Mouse (Mus musculus): ENCODE measurements around the gene Zfp13. TPM values are rescaled to one million over a fixed set of nuclear protein-coding genes. Genes with fewer than 3 reads are reported as not detected.

Gene Zfp13
- polyA plus RNA-seq (2015; fragmentation: Nextera tagmentation; extraction: Ambion mirVana) = 26.9 and 30.2 TPM in 2 replicates

- peak within 1 kb of the TSS; percentile 54 for H3K4me2 ChIP-seq (replicated peaks)
- ATAC-seq (replicated peaks) = peak; percentile 92
- 10% methylated on average over 31 of the region's 31 CpGs for WGBS
Measured at GRCm38 (mm10) chr17:23598582-23599552, at the start of gene Zfp13. Gene Zfp13, minus strand, starts transcription at chr17:23599487.

GRCm38 (mm10) chr17:23645894-23646293 lies 46.6 kb upstream of the Zfp13 start:
- peaks cover 10% of the 10 kb centered on the region for H3K4me1 ChIP-seq
- no peaks in the 10 kb centered on the region for H3K9me3 ChIP-seq
- peaks cover 38% of the 10 kb centered on the region for H3K27me3 ChIP-seq
- WGBS = 39% methylated on average over 10 of the region's 10 CpGs
- H3K4me3 ChIP-seq = no peak overlapping the region
- no peaks in the 10 kb centered on the region for H3K36me3 ChIP-seq
- H3K4me2 ChIP-seq (replicated peaks) = no peak overlapping the region
- H3K9ac ChIP-seq (replicated peaks) = no peak overlapping the region
- H3K27ac ChIP-seq (replicated peaks) = no peak overlapping the region
- ATAC-seq (replicated peaks) = no peak

More at GRCm38 (mm10) chr17:23598582-23599552, at the start of gene Zfp13:
- Histone ChIP-seq H3K9me3 (no peaks in the 10 kb centered on the region), H3K36me3 (no peaks in the 10 kb centered on the region), H3K27ac (replicated peaks) (peak within 1 kb of the TSS; percentile 41), H3K9ac (replicated peaks) (peak within 1 kb of the TSS; percentile 46), H3K4me1 (peaks cover 18% of the 10 kb centered on the region; the same call in 1 of the 2 replicates), H3K4me3 (peak within 1 kb of the TSS; percentile 45), H3K27me3 (0 out of 2 replicates have a peak, but pooled peaks cover 4% of the 10 kb centered on the region)

- peaks cover 38% of the 10 kb centered on the region for H3K27me3 ChIP-seq
- peak within 1 kb of the TSS; percentile 60 for H3K4me2 ChIP-seq (replicated peaks)
- H3K4me1 ChIP-seq = peaks cover 10% of the 10 kb centered on the region
- WGBS = under 1% methylated on average over 58 of the region's 58 CpGs
- H3K27ac ChIP-seq (replicated peaks) = no peak within 1 kb of the TSS
- H3K9ac ChIP-seq (replicated peaks) = peak within 1 kb of the TSS; percentile 42
- ATAC-seq (replicated peaks) = no peak
- no peaks in the 10 kb centered on the region for H3K9me3 ChIP-seq
- H3K4me3 ChIP-seq = peak within 1 kb of the TSS; percentile 35
- H3K36me3 ChIP-seq = no peaks in the 10 kb centered on the region
Measured at GRCm38 (mm10) chr17:23644613-23645495, 45.6 kb upstream of the Zfp13 start, which contains the start of gene Mmp25. Gene Mmp25, minus strand, starts transcription at chr17:23645277.

- Histone ChIP-seq H3K36me3 (no peaks in the 10 kb centered on the region), H3K9ac (replicated peaks) (no peak overlapping the region), H3K4me3 (no peak overlapping the region), H3K4me1 (no peaks in the 10 kb centered on the region; the same call in 1 of the 2 replicates), H3K4me2 (replicated peaks) (no peak overlapping the region), H3K27ac (replicated peaks) (no peak overlapping the region), H3K27me3 (no peaks in the 10 kb centered on the region), H3K9me3 (no peaks in the 10 kb centered on the region)
- WGBS = 89% methylated on average over 8 of the region's 8 CpGs
- no peak for ATAC-seq (replicated peaks)
Measured at GRCm38 (mm10) chr17:23631241-23631640, 32.0 kb upstream of the Zfp13 start.

GRCm38 (mm10) chr17:23630195-23631020 lies 31.1 kb upstream of the Zfp13 start:
- WGBS = 14% methylated on average over 22 of the region's 22 CpGs

GRCm38 (mm10) chr17:23627813-23628212 lies 28.5 kb upstream of the Zfp13 start:
- H3K9ac ChIP-seq (replicated peaks) = no peak overlapping the region
- no peaks in the 10 kb centered on the region for H3K9me3 ChIP-seq
- H3K4me1 ChIP-seq = no peaks in the 10 kb centered on the region; the same call in 1 of the 2 replicates
- H3K4me2 ChIP-seq (replicated peaks) = no peak overlapping the region
- no peak overlapping the region for H3K4me3 ChIP-seq
- WGBS = 39% methylated on average over 7 of the region's 7 CpGs
- H3K36me3 ChIP-seq = no peaks in the 10 kb centered on the region
- no peak for ATAC-seq (replicated peaks)
- no peak overlapping the region for H3K27ac ChIP-seq (replicated peaks)
- no peaks in the 10 kb centered on the region for H3K27me3 ChIP-seq

More at GRCm38 (mm10) chr17:23630195-23631020, 31.1 kb upstream of the Zfp13 start:
- no peaks in the 10 kb centered on the region for H3K36me3 ChIP-seq
- ATAC-seq (replicated peaks) = peak; percentile 85
- H3K4me2 ChIP-seq (replicated peaks) = peak overlapping the region; percentile 26; the same call in 1 of the 2 replicates
- no peaks in the 10 kb centered on the region; the same call in 1 of the 2 replicates for H3K4me1 ChIP-seq
- no peaks in the 10 kb centered on the region for H3K9me3 ChIP-seq
- H3K27ac ChIP-seq (replicated peaks) = no peak overlapping the region
- no peak overlapping the region for H3K4me3 ChIP-seq
- no peaks in the 10 kb centered on the region for H3K27me3 ChIP-seq
- H3K9ac ChIP-seq (replicated peaks) = peak overlapping the region; percentile 34; the same call in 1 of the 2 replicates

- Histone ChIP-seq H3K4me2 (replicated peaks) (no peak overlapping the region), H3K9ac (replicated peaks) (no peak overlapping the region), H3K4me3 (no peak overlapping the region), H3K4me1 (no peaks in the 10 kb centered on the region), H3K27me3 (no peaks in the 10 kb centered on the region), H3K27ac (replicated peaks) (no peak overlapping the region), H3K36me3 (no peaks in the 10 kb centered on the region), H3K9me3 (no peaks in the 10 kb centered on the region)
- no peak for ATAC-seq (replicated peaks)
- WGBS = 87% methylated on average over 7 of the region's 7 CpGs
Measured at GRCm38 (mm10) chr17:23620351-23620750, 21.1 kb upstream of the Zfp13 start.

GRCm38 (mm10) chr17:23617087-23617486 lies 17.8 kb upstream of the Zfp13 start:
- Histone ChIP-seq H3K36me3 (no peaks in the 10 kb centered on the region), H3K4me3 (no peak overlapping the region), H3K4me1 (no peaks in the 10 kb centered on the region), H3K4me2 (replicated peaks) (no peak overlapping the region), H3K9me3 (no peaks in the 10 kb centered on the region), H3K27ac (replicated peaks) (no peak overlapping the region), H3K9ac (replicated peaks) (no peak overlapping the region), H3K27me3 (no peaks in the 10 kb centered on the region)
- no peak for ATAC-seq (replicated peaks)
- 66% methylated on average over 9 of the region's 9 CpGs for WGBS

- ATAC-seq (replicated peaks) = no peak
- no peak overlapping the region for H3K27ac ChIP-seq (replicated peaks)
- H3K4me3 ChIP-seq = no peak overlapping the region
- no peak overlapping the region for H3K4me2 ChIP-seq (replicated peaks)
- H3K9me3 ChIP-seq = no peaks in the 10 kb centered on the region
- H3K4me1 ChIP-seq = no peaks in the 10 kb centered on the region
- no peaks in the 10 kb centered on the region for H3K36me3 ChIP-seq
- WGBS = 86% methylated on average over 28 of the region's 28 CpGs
- H3K9ac ChIP-seq (replicated peaks) = no peak overlapping the region
- H3K27me3 ChIP-seq = no peaks in the 10 kb centered on the region
Measured at GRCm38 (mm10) chr17:23610361-23610800, 11.1 kb upstream of the Zfp13 start.

GRCm38 (mm10) chr17:23609612-23610011 lies 10.3 kb upstream of the Zfp13 start:
- H3K36me3 ChIP-seq = no peaks in the 10 kb centered on the region
- H3K9me3 ChIP-seq = no peaks in the 10 kb centered on the region
- no peak overlapping the region for H3K9ac ChIP-seq (replicated peaks)
- ATAC-seq (replicated peaks) = no peak
- H3K27me3 ChIP-seq = no peaks in the 10 kb centered on the region
- H3K4me2 ChIP-seq (replicated peaks) = no peak overlapping the region
- no peak overlapping the region for H3K4me3 ChIP-seq
- H3K4me1 ChIP-seq = no peaks in the 10 kb centered on the region
- 91% methylated on average over 24 of the region's 24 CpGs for WGBS
- H3K27ac ChIP-seq (replicated peaks) = no peak overlapping the region

GRCm38 (mm10) chr17:23605220-23605619 lies 5.9 kb upstream of the Zfp13 start:
- Histone ChIP-seq H3K4me2 (replicated peaks) (no peak overlapping the region), H3K36me3 (no peaks in the 10 kb centered on the region), H3K9me3 (no peaks in the 10 kb centered on the region), H3K27ac (replicated peaks) (no peak overlapping the region), H3K4me1 (peaks cover 2% of the 10 kb centered on the region; the same call in 1 of the 2 replicates), H3K4me3 (no peak overlapping the region), H3K27me3 (0 out of 2 replicates have a peak, but pooled peaks cover 4% of the 10 kb centered on the region), H3K9ac (replicated peaks) (no peak overlapping the region)
- 84% methylated on average over 8 of the region's 8 CpGs for WGBS
- ATAC-seq (replicated peaks) = no peak
